Mouse (Mus musculus) embryonic facial prominence, embryonic 13.5 days (tissue): ENCODE measurements around the gene Nploc4. TPM values are rescaled to one million over a fixed set of nuclear protein-coding genes. Genes with fewer than 3 reads are reported as not detected.

Experiments
- ATAC-seq: fragments of 200-750 bp; cut with Nextera tagmentation; 2 replicates; pipeline ENCODE4 v1.8.0; 2017; ENCODE audit warnings: low read depth; ENCODE audit not compliant: insufficient number of reproducible peaks, insufficient read depth, low FRiP score, low TSS enrichment
- H3K27ac ChIP-seq: fragments of 300-500 bp; sonication (generic); 2 replicates; pipeline ENCODE4 v1.5.1; 2015; ENCODE audit warnings: moderate library complexity, mild to moderate bottlenecking, inconsistent platforms
- H3K27me3 ChIP-seq: fragments of 300-500 bp; sonication (generic); 2 replicates; pipeline ENCODE4 v1.6.1; 2015; ENCODE audit warnings: mild to moderate bottlenecking, inconsistent platforms
- H3K36me3 ChIP-seq: fragments of 300-500 bp; sonication (generic); 2 replicates; pipeline ENCODE4 v1.6.1; 2015; ENCODE audit warnings: mild to moderate bottlenecking, inconsistent platforms
- H3K4me1 ChIP-seq: fragments of 300-500 bp; sonication (generic); 2 replicates; pipeline ENCODE4 v1.6.1; 2015; ENCODE audit warnings: inconsistent platforms
- H3K4me2 ChIP-seq: fragments of 300-500 bp; sonication (generic); 2 replicates; pipeline ENCODE4 v1.6.1; 2015; ENCODE audit warnings: moderate library complexity, mild to moderate bottlenecking, inconsistent platforms
- H3K4me3 ChIP-seq: fragments of 300-500 bp; sonication (generic); 2 replicates; pipeline ENCODE4 v1.5.1; 2015; ENCODE audit warnings: mild to moderate bottlenecking, inconsistent platforms
- H3K9ac ChIP-seq: fragments of 300-500 bp; sonication (generic); 2 replicates; pipeline ENCODE4 v1.6.1; 2015; ENCODE audit warnings: mild to moderate bottlenecking, inconsistent platforms
- H3K9me3 ChIP-seq: fragments of 300-500 bp; sonication (generic); 2 replicates; pipeline ENCODE4 v1.6.1; 2016; ENCODE audit warnings: inconsistent platforms
- WGBS: fragments of 180-500 bp; shearing (Covaris S2); methylation state at CpG from one replicate; pipeline ENCODE4 v1.1.7; 2015; ENCODE audit warnings: mixed read lengths; 5-methylcytosine and 5-hydroxymethylcytosine counted together
- polyA plus RNA-seq: library from polyadenylated mRNA; unstranded; fragments of >200 nt; fragmentation: Nextera tagmentation; extraction: Ambion mirVana; gene quantifications from 2 replicates; pipeline ENCODE4 v1.2.1, GENCODE M21; 2015

Gene Nploc4
- polyA plus RNA-seq, 1 experiment from 2014 or later: 37.4 TPM

GRCm38 (mm10) chr11:120397602-120398001 lies 39.9 kb downstream of the Nploc4 start:
- no peak for ATAC-seq
- no peak overlapping the region for H3K9ac ChIP-seq
- H3K27me3 ChIP-seq: no peaks in the 10 kb centered on the region
- 84% methylated on average over 2 of the region's 2 CpGs for WGBS
- no peak overlapping the region for H3K4me3 ChIP-seq
- H3K27ac ChIP-seq: no peak overlapping the region
- no peak overlapping the region for H3K4me2 ChIP-seq
- no peaks in the 10 kb centered on the region for H3K4me1 ChIP-seq
- no peaks in the 10 kb centered on the region for H3K9me3 ChIP-seq
- peaks cover 92% of the 10 kb centered on the region for H3K36me3 ChIP-seq

- Histone ChIP-seq H3K4me2 (no peak overlapping the region), H3K4me3 (no peak overlapping the region), H3K36me3 (peaks cover 82% of the 10 kb centered on the region), H3K9ac (no peak overlapping the region), H3K27me3 (no peaks in the 10 kb centered on the region), H3K4me1 (no peaks in the 10 kb centered on the region), H3K27ac (no peak overlapping the region), H3K9me3 (no peaks in the 10 kb centered on the region)
- WGBS: 79% methylated on average over 4 of the region's 4 CpGs
- no peak for ATAC-seq
These were observed 41.8 kb downstream of the Nploc4 start for GRCm38 (mm10) chr11:120395661-120396060.

GRCm38 (mm10) chr11:120388580-120388979 lies 48.9 kb downstream of the Nploc4 start:
- H3K4me2 ChIP-seq: no peak overlapping the region
- no peak overlapping the region for H3K9ac ChIP-seq
- H3K4me1 ChIP-seq: no peaks in the 10 kb centered on the region
- peaks cover 79% of the 10 kb centered on the region for H3K36me3 ChIP-seq
- no peaks in the 10 kb centered on the region for H3K9me3 ChIP-seq
- no peaks in the 10 kb centered on the region for H3K27me3 ChIP-seq
- no peak overlapping the region for H3K4me3 ChIP-seq
- 92% methylated on average over 9 of the region's 9 CpGs for WGBS
- H3K27ac ChIP-seq: no peak overlapping the region
- ATAC-seq: no peak

- no peaks in the 10 kb centered on the region for H3K4me1 ChIP-seq
- H3K4me2 ChIP-seq: no peak overlapping the region
- no peak overlapping the region for H3K4me3 ChIP-seq
- no peaks in the 10 kb centered on the region for H3K27me3 ChIP-seq
- ATAC-seq: no peak
- H3K9me3 ChIP-seq: no peaks in the 10 kb centered on the region
- H3K36me3 ChIP-seq: peaks cover 79% of the 10 kb centered on the region
- H3K27ac ChIP-seq: no peak overlapping the region
- no peak overlapping the region for H3K9ac ChIP-seq
- WGBS: 70% methylated on average over 2 of the region's 2 CpGs
These were observed 50.4 kb downstream of the Nploc4 start for GRCm38 (mm10) chr11:120387157-120387556.

- H3K9me3 ChIP-seq: no peaks in the 10 kb centered on the region
- no peaks in the 10 kb centered on the region for H3K4me1 ChIP-seq
- H3K9ac ChIP-seq: no peak overlapping the region
- H3K4me2 ChIP-seq: no peak overlapping the region
- peaks cover 80% of the 10 kb centered on the region for H3K36me3 ChIP-seq
- 94% methylated on average over 6 of the region's 6 CpGs for WGBS
- H3K27ac ChIP-seq: no peak overlapping the region
- H3K27me3 ChIP-seq: no peaks in the 10 kb centered on the region
- ATAC-seq: no peak
- no peak overlapping the region for H3K4me3 ChIP-seq
These were observed 50.9 kb downstream of the Nploc4 start for GRCm38 (mm10) chr11:120386632-120387031.

- no peak for ATAC-seq
- Histone ChIP-seq H3K4me3 (no peak overlapping the region), H3K9ac (no peak overlapping the region), H3K27ac (no peak overlapping the region), H3K36me3 (peaks cover 73% of the 10 kb centered on the region), H3K4me1 (peaks cover 25% of the 10 kb centered on the region), H3K4me2 (no peak overlapping the region), H3K27me3 (no peaks in the 10 kb centered on the region), H3K9me3 (no peaks in the 10 kb centered on the region)
- WGBS: 95% methylated on average over 9 of the region's 9 CpGs
These were observed 55.0 kb downstream of the Nploc4 start for GRCm38 (mm10) chr11:120382509-120382908.

GRCm38 (mm10) chr11:120381157-120381556 lies 56.4 kb downstream of the Nploc4 start:
- 91% methylated on average over 4 of the region's 4 CpGs for WGBS
- Histone ChIP-seq H3K36me3 (peaks cover 73% of the 10 kb centered on the region), H3K4me1 (peaks cover 34% of the 10 kb centered on the region), H3K9me3 (no peaks in the 10 kb centered on the region), H3K27ac (no peak overlapping the region; the same call in 1 of the 2 replicates), H3K9ac (no peak overlapping the region), H3K4me2 (no peak overlapping the region), H3K27me3 (no peaks in the 10 kb centered on the region), H3K4me3 (no peak overlapping the region)
- ATAC-seq: no peak

- peaks cover 73% of the 10 kb centered on the region for H3K36me3 ChIP-seq
- peak overlapping the region; percentile 2; the same call in 1 of the 2 replicates for H3K9ac ChIP-seq
- WGBS: 96% methylated on average over 3 of the region's 3 CpGs
- H3K4me1 ChIP-seq: peaks cover 34% of the 10 kb centered on the region
- no peaks in the 10 kb centered on the region for H3K9me3 ChIP-seq
- H3K27ac ChIP-seq: peak overlapping the region; percentile 90; the same call in 1 of the 2 replicates
- no peak overlapping the region for H3K4me3 ChIP-seq
- no peaks in the 10 kb centered on the region for H3K27me3 ChIP-seq
- no peak overlapping the region for H3K4me2 ChIP-seq
- no peak for ATAC-seq
These were observed 57.2 kb downstream of the Nploc4 start for GRCm38 (mm10) chr11:120380271-120380670.

- 5% methylated on average over 54 of the region's 54 CpGs for WGBS
- Histone ChIP-seq H3K4me1 (peaks cover 34% of the 10 kb centered on the region), H3K9me3 (no peaks in the 10 kb centered on the region), H3K4me2 (peak within 1 kb of the TSS; percentile 96), H3K27me3 (no peaks in the 10 kb centered on the region), H3K4me3 (peak within 1 kb of the TSS; percentile 81), H3K9ac (peak within 1 kb of the TSS; percentile 87), H3K27ac (peak within 1 kb of the TSS; percentile 90), H3K36me3 (peaks cover 73% of the 10 kb centered on the region)
- ATAC-seq: peak; percentile 85
These were observed 58.6 kb downstream of the Nploc4 start, which contains the start of gene Faap100 for GRCm38 (mm10) chr11:120378611-120379540. Faap100 (minus strand) TSS chr11:120378764.

GRCm38 (mm10) chr11:120378031-120378610 lies 59.4 kb downstream of the Nploc4 start:
- no peaks in the 10 kb centered on the region for H3K27me3 ChIP-seq
- 3% methylated on average over 40 of the region's 40 CpGs for WGBS
- peaks cover 34% of the 10 kb centered on the region for H3K4me1 ChIP-seq
- H3K9me3 ChIP-seq: no peaks in the 10 kb centered on the region
- ATAC-seq: peak; percentile 7; the same call in 1 of the 2 replicates
- peak overlapping the region; percentile 87 for H3K9ac ChIP-seq
- peak overlapping the region; percentile 81 for H3K4me3 ChIP-seq
- peaks cover 73% of the 10 kb centered on the region for H3K36me3 ChIP-seq
- peak overlapping the region; percentile 55 for H3K27ac ChIP-seq
- peak overlapping the region; percentile 96 for H3K4me2 ChIP-seq

GRCm38 (mm10) chr11:120377337-120377736 lies 60.2 kb downstream of the Nploc4 start:
- no peak overlapping the region for H3K27ac ChIP-seq
- ATAC-seq: no peak
- peaks cover 73% of the 10 kb centered on the region for H3K36me3 ChIP-seq
- no peaks in the 10 kb centered on the region for H3K9me3 ChIP-seq
- H3K4me3 ChIP-seq: peak overlapping the region; percentile 81
- WGBS: 71% methylated on average over 10 of the region's 10 CpGs
- peaks cover 34% of the 10 kb centered on the region for H3K4me1 ChIP-seq
- H3K9ac ChIP-seq: peak overlapping the region; percentile 87
- H3K4me2 ChIP-seq: peak overlapping the region; percentile 96
- H3K27me3 ChIP-seq: no peaks in the 10 kb centered on the region
